Mouse (Mus musculus) forebrain, embryonic 13.5 days (tissue): ENCODE measurements around the gene Maml3. TPM values are rescaled to one million over a fixed set of nuclear protein-coding genes. Genes with fewer than 3 reads are reported as not detected.

ENCODE experiments used
- ATAC-seq: fragments of 200-750 bp; cut with Nextera tagmentation; 2 replicates; pipeline ENCODE4 v1.8.0; 2017
- H3K27ac ChIP-seq: fragments of 300-500 bp; sonication (generic); 2 replicates; pipeline ENCODE4 v1.5.1; 2015; ENCODE audit warnings: inconsistent platforms, mild to moderate bottlenecking, moderate library complexity
- H3K27me3 ChIP-seq: fragments of 300-500 bp; sonication (generic); 2 replicates; pipeline ENCODE4 v1.6.1; 2015; ENCODE audit warnings: mild to moderate bottlenecking, inconsistent platforms
- H3K36me3 ChIP-seq: fragments of 300-500 bp; sonication (generic); 2 replicates; pipeline ENCODE4 v1.6.1; 2015; ENCODE audit warnings: mild to moderate bottlenecking, inconsistent platforms; ENCODE audit not compliant: poor library complexity, severe bottlenecking
- H3K4me1 ChIP-seq: fragments of 300-500 bp; sonication (generic); 2 replicates; pipeline ENCODE4 v1.6.1; 2015; ENCODE audit warnings: inconsistent platforms
- H3K4me2 ChIP-seq: fragments of 300-500 bp; sonication (generic); 2 replicates; pipeline ENCODE4 v1.6.1; 2015; ENCODE audit warnings: inconsistent platforms, mild to moderate bottlenecking, moderate library complexity
- H3K4me3 ChIP-seq: fragments of 300-500 bp; sonication (generic); 2 replicates; pipeline ENCODE4 v1.5.1; 2015; ENCODE audit warnings: mild to moderate bottlenecking, inconsistent platforms
- H3K9ac ChIP-seq: fragments of 300-500 bp; sonication (generic); 2 replicates; pipeline ENCODE4 v1.6.1; 2015; ENCODE audit warnings: mild to moderate bottlenecking, inconsistent platforms
- H3K9me3 ChIP-seq: fragments of 300-500 bp; sonication (generic); replicated peaks from 2 replicates; pipeline ENCODE4 v1.6.1; 2016; ENCODE audit warnings: inconsistent platforms
- WGBS: fragments of 180-500 bp; shearing (Covaris S2); methylation state at CpG from one replicate; pipeline ENCODE4 v1.1.7; 2015; 5-methylcytosine and 5-hydroxymethylcytosine counted together
- polyA plus RNA-seq: library from polyadenylated mRNA; unstranded; fragments of >200 nt; fragmentation: Nextera tagmentation; extraction: Ambion mirVana; gene quantifications from 2 replicates; pipeline ENCODE4 v1.2.1, GENCODE M21; 2015

The Maml3 gene
- polyA plus RNA-seq, 1 experiment from 2014 or later, result 5.4 TPM

GRCm38 (mm10) chr3:51778179-51778578, 326.7 kb downstream of the Maml3 start:
- ATAC-seq, result 0 out of 2 replicates have a peak, but pooled peaks have one; percentile 22
- Histone ChIP-seq H3K4me2 (no peak overlapping the region), H3K36me3 (no peaks in the 10 kb centered on the region), H3K4me1 (peaks cover 20% of the 10 kb centered on the region), H3K9me3 (no peaks in the 10 kb centered on the region), H3K9ac (0 out of 2 replicates have a peak overlapping the region, but pooled peaks have one; percentile 13), H3K27ac (peak overlapping the region; percentile 68), H3K27me3 (no peaks in the 10 kb centered on the region), H3K4me3 (no peak overlapping the region)
- WGBS, result 63% methylated on average over 3 of the region's 3 CpGs

- H3K4me1 ChIP-seq, result peaks cover 35% of the 10 kb centered on the region
- no peaks in the 10 kb centered on the region for H3K36me3 ChIP-seq
- no peak overlapping the region for H3K27ac ChIP-seq
- H3K9me3 ChIP-seq, result no peaks in the 10 kb centered on the region
- no peak overlapping the region for H3K4me3 ChIP-seq
- H3K27me3 ChIP-seq, result no peaks in the 10 kb centered on the region
- WGBS, result 90% methylated on average over 2 of the region's 2 CpGs
- H3K9ac ChIP-seq, result no peak overlapping the region
- ATAC-seq, result no peak
- no peak overlapping the region for H3K4me2 ChIP-seq
These were observed 328.8 kb downstream of the Maml3 start for GRCm38 (mm10) chr3:51776018-51776611.

DNA sequence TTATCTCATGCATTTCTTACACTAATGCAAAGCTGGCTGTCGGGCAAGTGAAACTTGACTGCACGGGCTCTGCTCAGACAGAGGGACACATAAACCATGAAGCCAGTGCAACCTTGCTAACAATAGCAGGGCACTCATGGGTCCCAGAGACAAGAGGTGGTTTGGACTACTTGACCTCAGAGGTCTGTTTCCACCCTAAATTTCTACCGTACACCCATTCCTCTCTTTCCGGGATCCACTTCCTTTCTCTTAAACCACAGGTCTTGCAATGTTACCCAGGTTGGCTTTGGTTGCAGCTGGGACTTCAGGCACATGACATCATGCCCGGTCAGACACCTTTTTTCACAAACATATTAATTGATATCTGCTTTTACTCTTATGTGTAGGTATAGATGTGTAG, 331.3 kb downstream of the Maml3 start:
- Histone ChIP-seq H3K27me3 (no peaks in the 10 kb centered on the region), H3K36me3 (no peaks in the 10 kb centered on the region), H3K4me3 (no peak overlapping the region), H3K27ac (no peak overlapping the region), H3K9ac (no peak overlapping the region), H3K4me2 (no peak overlapping the region), H3K4me1 (peaks cover 24% of the 10 kb centered on the region), H3K9me3 (0 out of 2 replicates have a peak, but pooled peaks cover 5% of the 10 kb centered on the region)
- ATAC-seq, result no peak
- 90% methylated on average over 5 of the region's 5 CpGs for WGBS

GRCm38 (mm10) chr3:51771839-51772630, 332.8 kb downstream of the Maml3 start:
- Histone ChIP-seq H3K4me3 (no peak overlapping the region), H3K9ac (no peak overlapping the region), H3K27ac (peak overlapping the region; percentile 44; the same call in 1 of the 2 replicates), H3K36me3 (no peaks in the 10 kb centered on the region), H3K4me2 (no peak overlapping the region), H3K4me1 (peaks cover 15% of the 10 kb centered on the region), H3K27me3 (no peaks in the 10 kb centered on the region), H3K9me3 (0 out of 2 replicates have a peak, but pooled peaks cover 5% of the 10 kb centered on the region)
- 42% methylated on average over 9 of the region's 9 CpGs for WGBS
- ATAC-seq, result peak; percentile 63; the same call in 1 of the 2 replicates

DNA sequence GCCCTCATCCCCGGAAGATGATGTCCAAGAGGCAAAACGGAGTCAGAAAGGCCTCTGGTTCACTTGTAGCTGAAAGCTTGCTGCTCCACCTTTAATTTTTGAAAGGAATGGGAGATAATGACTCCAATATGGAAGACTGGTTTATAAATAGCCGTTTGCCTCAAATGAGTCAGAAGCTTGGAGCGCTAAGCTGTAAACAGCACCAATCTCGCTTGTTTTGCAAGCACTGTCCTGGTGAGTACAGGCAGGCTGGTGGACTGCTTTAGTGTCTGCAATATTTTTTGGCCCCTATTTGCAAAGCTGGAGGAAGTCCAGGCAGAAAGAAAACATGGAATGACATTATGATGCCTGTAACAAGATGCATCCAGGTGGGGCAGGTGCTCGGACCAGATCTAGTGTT, 335.7 kb downstream of the Maml3 start:
- Histone ChIP-seq H3K9me3 (0 out of 2 replicates have a peak, but pooled peaks cover 5% of the 10 kb centered on the region), H3K4me1 (peaks cover 15% of the 10 kb centered on the region), H3K4me2 (no peak overlapping the region), H3K4me3 (no peak overlapping the region), H3K27me3 (no peaks in the 10 kb centered on the region), H3K36me3 (no peaks in the 10 kb centered on the region), H3K27ac (no peak overlapping the region), H3K9ac (no peak overlapping the region)
- ATAC-seq, result no peak
- 94% methylated on average over 6 of the region's 6 CpGs for WGBS

DNA sequence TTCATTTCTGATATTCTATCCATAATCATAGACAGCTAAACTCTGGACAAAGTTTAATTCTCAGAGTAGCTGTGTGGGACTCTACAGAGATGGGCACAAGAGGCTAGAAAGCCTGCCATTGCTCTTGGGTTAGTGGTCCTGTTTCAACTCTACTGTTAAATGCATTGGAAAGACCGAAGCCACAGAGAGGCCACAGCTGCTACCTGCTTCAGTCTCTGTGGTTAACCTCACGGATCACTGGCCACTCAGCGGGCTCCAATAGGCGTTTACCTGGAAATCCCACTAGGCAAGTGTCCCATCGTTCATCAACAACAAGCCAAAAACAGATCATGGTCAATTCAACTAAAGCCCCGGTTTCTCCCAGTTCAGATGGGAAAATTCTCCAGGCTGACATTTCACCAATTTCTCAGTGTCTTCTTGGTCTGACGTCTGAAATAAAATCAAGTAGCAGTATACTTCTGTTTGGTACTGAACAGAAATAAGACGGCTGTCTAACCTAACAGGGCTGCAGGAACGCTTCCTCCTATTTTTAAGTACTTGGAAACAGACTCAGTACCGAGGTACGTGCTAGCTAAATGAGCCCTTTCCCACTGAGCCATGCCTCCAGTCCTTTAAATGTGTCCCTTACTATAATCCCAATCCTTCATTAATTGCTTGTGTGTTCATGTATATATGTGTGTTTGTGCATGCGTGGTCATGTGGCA, 339.5 kb downstream of the Maml3 start:
- no peaks in the 10 kb centered on the region for H3K9me3 ChIP-seq
- no peak overlapping the region for H3K9ac ChIP-seq
- H3K4me3 ChIP-seq, result no peak overlapping the region
- no peaks in the 10 kb centered on the region for H3K36me3 ChIP-seq
- peaks cover 8% of the 10 kb centered on the region for H3K4me1 ChIP-seq
- no peak overlapping the region for H3K4me2 ChIP-seq
- no peaks in the 10 kb centered on the region for H3K27me3 ChIP-seq
- no peak overlapping the region for H3K27ac ChIP-seq
- ATAC-seq, result no peak
- 84% methylated on average over 12 of the region's 12 CpGs for WGBS

DNA sequence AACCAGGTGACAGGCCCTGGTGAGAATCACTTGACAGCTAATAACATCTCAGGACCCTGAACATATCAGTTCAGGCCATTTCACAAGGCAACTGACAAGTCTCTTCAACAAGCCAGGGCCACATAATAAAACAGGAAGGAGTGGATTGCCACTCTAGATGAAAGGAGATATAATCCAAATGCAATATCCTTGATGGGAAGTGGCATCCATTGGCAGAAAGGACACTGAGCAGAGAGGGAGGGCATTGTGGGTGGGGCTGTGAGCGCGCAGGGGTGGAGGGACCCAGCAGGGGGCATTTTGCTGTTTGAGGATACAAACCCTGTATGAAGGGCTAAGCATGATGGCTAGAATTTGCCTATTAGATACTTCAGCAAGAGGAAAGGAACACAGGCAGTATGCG, 340.7 kb downstream of the Maml3 start:
- no peak overlapping the region for H3K4me2 ChIP-seq
- H3K4me3 ChIP-seq, result no peak overlapping the region
- peaks cover 8% of the 10 kb centered on the region for H3K4me1 ChIP-seq

GRCm38 (mm10) chr3:51762900-51763299, 342.0 kb downstream of the Maml3 start:
- H3K27me3 ChIP-seq, result no peaks in the 10 kb centered on the region
- H3K4me3 ChIP-seq, result no peak overlapping the region
- H3K4me2 ChIP-seq, result no peak overlapping the region
- H3K9me3 ChIP-seq, result no peaks in the 10 kb centered on the region
- peaks cover 8% of the 10 kb centered on the region for H3K4me1 ChIP-seq
- H3K9ac ChIP-seq, result no peak overlapping the region
- no peak for ATAC-seq
- 92% methylated on average over 10 of the region's 10 CpGs for WGBS
- H3K27ac ChIP-seq, result no peak overlapping the region
- H3K36me3 ChIP-seq, result no peaks in the 10 kb centered on the region

More for the DNA sequence above, 340.7 kb downstream of the Maml3 start:
- no peaks in the 10 kb centered on the region for H3K36me3 ChIP-seq
- WGBS, result 85% methylated on average over 3 of the region's 3 CpGs
- H3K27ac ChIP-seq, result no peak overlapping the region
- ATAC-seq, result no peak
- H3K9me3 ChIP-seq, result no peaks in the 10 kb centered on the region
- no peak overlapping the region for H3K9ac ChIP-seq
- H3K27me3 ChIP-seq, result no peaks in the 10 kb centered on the region

DNA sequence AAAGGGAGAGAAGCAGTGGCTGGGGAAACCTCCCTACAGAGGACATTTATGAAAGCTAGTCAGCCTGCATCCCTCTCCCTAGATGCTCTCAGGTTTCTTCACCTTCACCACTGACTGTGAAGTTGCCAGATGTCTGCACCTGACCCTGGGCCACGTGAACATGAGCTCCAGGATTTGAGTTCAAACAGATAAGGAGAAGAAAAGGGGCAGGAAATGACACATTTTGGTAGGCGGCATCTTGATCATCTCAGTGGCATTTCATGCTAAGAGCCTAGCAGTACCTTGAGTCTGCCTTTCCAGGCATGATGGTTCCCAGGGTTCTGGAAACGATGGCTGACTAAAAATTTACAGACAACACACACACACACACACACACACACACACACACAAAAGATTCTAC, 345.3 kb downstream of the Maml3 start:
- Histone ChIP-seq H3K4me3 (no peak overlapping the region), H3K27ac (no peak overlapping the region), H3K9ac (no peak overlapping the region), H3K27me3 (no peaks in the 10 kb centered on the region), H3K9me3 (no peaks in the 10 kb centered on the region), H3K4me2 (no peak overlapping the region), H3K36me3 (no peaks in the 10 kb centered on the region), H3K4me1 (peaks cover 14% of the 10 kb centered on the region)
- WGBS, result 82% methylated on average over 3 of the region's 3 CpGs
- ATAC-seq, result no peak

DNA sequence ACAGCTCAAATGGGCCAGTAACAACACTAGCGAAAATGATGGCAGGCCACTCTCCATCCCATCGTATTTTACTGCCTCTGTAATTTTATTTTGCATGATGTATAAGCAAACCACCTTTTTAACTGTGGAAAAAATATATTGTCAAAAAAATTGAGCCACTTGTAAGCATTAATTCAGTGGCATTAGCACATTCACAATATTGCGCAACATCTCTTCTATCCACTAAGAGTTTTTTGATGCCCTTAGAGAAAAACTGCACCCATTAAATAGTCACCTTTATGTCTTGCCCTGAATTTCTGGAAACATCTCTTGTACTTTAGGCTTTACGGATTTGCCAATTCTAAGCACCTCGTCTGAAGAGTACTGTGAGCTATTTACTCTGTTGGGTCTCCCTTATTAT, 347.8 kb downstream of the Maml3 start:
- Histone ChIP-seq H3K4me1 (0 out of 2 replicates have a peak, but pooled peaks cover 6% of the 10 kb centered on the region), H3K27ac (no peak overlapping the region), H3K4me3 (no peak overlapping the region), H3K36me3 (no peaks in the 10 kb centered on the region), H3K9me3 (no peaks in the 10 kb centered on the region), H3K4me2 (no peak overlapping the region), H3K9ac (no peak overlapping the region), H3K27me3 (no peaks in the 10 kb centered on the region)
- ATAC-seq, result no peak
- WGBS, result 96% methylated on average over 5 of the region's 5 CpGs

DNA sequence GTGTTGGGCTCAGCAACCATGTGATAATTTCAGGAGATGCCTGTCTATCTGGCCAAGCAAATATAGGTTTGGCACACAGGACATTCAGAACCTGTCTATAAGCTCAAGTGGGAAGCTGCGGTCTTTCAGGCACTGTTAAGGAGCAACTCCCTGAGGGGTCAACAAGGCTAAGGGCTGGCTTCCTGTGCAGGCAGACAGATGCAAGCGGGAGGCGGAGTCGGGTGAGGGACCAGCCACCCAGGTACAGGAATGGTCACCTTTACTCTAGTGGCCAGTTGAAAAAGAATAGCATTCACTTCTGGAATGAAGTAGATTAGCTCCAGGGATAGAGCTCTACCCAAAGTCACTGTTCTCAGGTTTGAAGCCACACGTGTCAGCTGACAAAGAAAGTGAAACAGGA, 348.6 kb downstream of the Maml3 start:
- Histone ChIP-seq H3K9me3 (no peaks in the 10 kb centered on the region), H3K36me3 (no peaks in the 10 kb centered on the region), H3K4me1 (0 out of 2 replicates have a peak, but pooled peaks cover 11% of the 10 kb centered on the region), H3K4me3 (no peak overlapping the region), H3K9ac (no peak overlapping the region), H3K4me2 (no peak overlapping the region), H3K27ac (no peak overlapping the region), H3K27me3 (no peaks in the 10 kb centered on the region)
- WGBS, result 91% methylated on average over 5 of the region's 5 CpGs
- no peak for ATAC-seq

- H3K9me3 ChIP-seq, result no peaks in the 10 kb centered on the region
- no peak overlapping the region for H3K4me2 ChIP-seq
- peaks cover 38% of the 10 kb centered on the region for H3K4me1 ChIP-seq
- H3K27ac ChIP-seq, result no peak overlapping the region
- no peak for ATAC-seq
- no peak overlapping the region for H3K9ac ChIP-seq
- H3K27me3 ChIP-seq, result no peaks in the 10 kb centered on the region
- WGBS, result 94% methylated on average over 5 of the region's 5 CpGs
- no peak overlapping the region for H3K4me3 ChIP-seq
- H3K36me3 ChIP-seq, result no peaks in the 10 kb centered on the region
These were observed 351.6 kb downstream of the Maml3 start for GRCm38 (mm10) chr3:51753262-51753661.
